Mouse (Mus musculus): ENCODE measurements around the gene Cdh23. TPM values are rescaled to one million over a fixed set of nuclear protein-coding genes. Genes with fewer than 3 reads are reported as not detected.

Cdh23 gene
- polyA plus RNA-seq, 1 experiment from 2014 or later: 10.0 TPM

GRCm38 (mm10) chr10:60353241-60354002 is 342.9 kb downstream of the Cdh23 start:
- no peak for ATAC-seq (ENCODE audit: low FRiP score)
- H3K4me2 ChIP-seq: no peak overlapping the region
- no peaks in the 10 kb centered on the region for H3K36me3 ChIP-seq
- WGBS: 57% methylated on average over 5 of the region's 5 CpGs
- H3K27me3 ChIP-seq (replicated peaks): no peaks in the 10 kb centered on the region
- H3K9me3 ChIP-seq (replicated peaks): no peaks in the 10 kb centered on the region
- no peak overlapping the region for H3K27ac ChIP-seq (replicated peaks)
- no peak overlapping the region for H3K4me3 ChIP-seq (replicated peaks)
- H3K9ac ChIP-seq (replicated peaks): no peak overlapping the region
- H3K4me1 ChIP-seq: peaks cover 22% of the 10 kb centered on the region

- H3K27ac ChIP-seq (replicated peaks): peak overlapping the region; percentile 69
- H3K4me2 ChIP-seq: no peak overlapping the region
- peaks cover 30% of the 10 kb centered on the region for H3K4me1 ChIP-seq
- no peaks in the 10 kb centered on the region for H3K9me3 ChIP-seq (replicated peaks)
- peak; percentile 56; the same call in 1 of the 2 replicates for ATAC-seq (ENCODE audit: low FRiP score)
- no peak overlapping the region for H3K9ac ChIP-seq (replicated peaks)
- H3K27me3 ChIP-seq (replicated peaks): peaks cover 5% of the 10 kb centered on the region
- no peaks in the 10 kb centered on the region for H3K36me3 ChIP-seq
- no peak overlapping the region for H3K4me3 ChIP-seq (replicated peaks)
- WGBS: 17% methylated on average over 7 of the region's 7 CpGs
These were observed 344.4 kb downstream of the Cdh23 start for GRCm38 (mm10) chr10:60351761-60352455.

- H3K27ac ChIP-seq (replicated peaks): peak overlapping the region; percentile 69
- WGBS: 15% methylated on average over 3 of the region's 3 CpGs
- peaks cover 37% of the 10 kb centered on the region for H3K4me1 ChIP-seq
- no peak overlapping the region for H3K4me3 ChIP-seq (replicated peaks)
- peaks cover 12% of the 10 kb centered on the region for H3K27me3 ChIP-seq (replicated peaks)
- H3K9ac ChIP-seq (replicated peaks): no peak overlapping the region
- H3K36me3 ChIP-seq: no peaks in the 10 kb centered on the region
- ATAC-seq (ENCODE audit: low FRiP score): no peak; the same call in 1 of the 2 replicates
- H3K9me3 ChIP-seq (replicated peaks): no peaks in the 10 kb centered on the region
- no peak overlapping the region for H3K4me2 ChIP-seq
These were observed 345.0 kb downstream of the Cdh23 start for GRCm38 (mm10) chr10:60351248-60351647.

- no peaks in the 10 kb centered on the region for H3K36me3 ChIP-seq
- peaks cover 16% of the 10 kb centered on the region for H3K27me3 ChIP-seq (replicated peaks)
- peak overlapping the region; percentile 9; the same call in 1 of the 2 replicates for H3K4me2 ChIP-seq
- no peak for ATAC-seq (ENCODE audit: low FRiP score)
- H3K27ac ChIP-seq (replicated peaks): peak overlapping the region; percentile 69; the same call in 1 of the 2 replicates
- no peak overlapping the region for H3K4me3 ChIP-seq (replicated peaks)
- H3K4me1 ChIP-seq: peaks cover 39% of the 10 kb centered on the region
- WGBS: 59% methylated on average over 3 of the region's 3 CpGs
- H3K9ac ChIP-seq (replicated peaks): no peak overlapping the region
- no peaks in the 10 kb centered on the region for H3K9me3 ChIP-seq (replicated peaks)
These were observed 345.5 kb downstream of the Cdh23 start for GRCm38 (mm10) chr10:60350805-60351167.

- no peaks in the 10 kb centered on the region for H3K36me3 ChIP-seq
- H3K4me1 ChIP-seq: peaks cover 39% of the 10 kb centered on the region
- no peak for ATAC-seq (ENCODE audit: low FRiP score)
- H3K27me3 ChIP-seq (replicated peaks): peaks cover 17% of the 10 kb centered on the region
- no peak overlapping the region for H3K4me3 ChIP-seq (replicated peaks)
- no peaks in the 10 kb centered on the region for H3K9me3 ChIP-seq (replicated peaks)
- H3K27ac ChIP-seq (replicated peaks): 0 out of 2 replicates have a peak overlapping the region, but pooled peaks have one; percentile 28
- H3K4me2 ChIP-seq: peak overlapping the region; percentile 9; the same call in 1 of the 2 replicates
- 46% methylated on average over 5 of the region's 5 CpGs for WGBS
- no peak overlapping the region for H3K9ac ChIP-seq (replicated peaks)
These were observed 346.0 kb downstream of the Cdh23 start for GRCm38 (mm10) chr10:60350077-60350804.

- peaks cover 39% of the 10 kb centered on the region for H3K4me1 ChIP-seq
- no peak overlapping the region for H3K4me2 ChIP-seq
- 88% methylated on average over 5 of the region's 5 CpGs for WGBS
- H3K27ac ChIP-seq (replicated peaks): no peak overlapping the region
- no peak for ATAC-seq (ENCODE audit: low FRiP score)
- H3K9ac ChIP-seq (replicated peaks): no peak overlapping the region
- H3K27me3 ChIP-seq (replicated peaks): peaks cover 17% of the 10 kb centered on the region
- no peaks in the 10 kb centered on the region for H3K9me3 ChIP-seq (replicated peaks)
- no peaks in the 10 kb centered on the region for H3K36me3 ChIP-seq
- no peak overlapping the region for H3K4me3 ChIP-seq (replicated peaks)
These were observed 346.6 kb downstream of the Cdh23 start for GRCm38 (mm10) chr10:60349644-60350043.

GRCm38 (mm10) chr10:60349056-60349455 is 347.2 kb downstream of the Cdh23 start:
- Histone ChIP-seq H3K4me1 (peaks cover 39% of the 10 kb centered on the region), H3K9ac (replicated peaks) (no peak overlapping the region), H3K36me3 (no peaks in the 10 kb centered on the region), H3K27me3 (replicated peaks) (peaks cover 17% of the 10 kb centered on the region), H3K27ac (replicated peaks) (no peak overlapping the region), H3K4me3 (replicated peaks) (no peak overlapping the region), H3K4me2 (peak overlapping the region; percentile 46; the same call in 1 of the 2 replicates), H3K9me3 (replicated peaks) (no peaks in the 10 kb centered on the region)
- WGBS: 46% methylated on average over 6 of the region's 6 CpGs
- no peak for ATAC-seq (ENCODE audit: low FRiP score)

- peak overlapping the region; percentile 46 for H3K4me2 ChIP-seq
- H3K4me3 ChIP-seq (replicated peaks): no peak overlapping the region
- no peaks in the 10 kb centered on the region for H3K9me3 ChIP-seq (replicated peaks)
- H3K4me1 ChIP-seq: peaks cover 36% of the 10 kb centered on the region
- no peaks in the 10 kb centered on the region for H3K36me3 ChIP-seq
- ATAC-seq (ENCODE audit: low FRiP score): no peak
- peaks cover 17% of the 10 kb centered on the region for H3K27me3 ChIP-seq (replicated peaks)
- no peak overlapping the region for H3K9ac ChIP-seq (replicated peaks)
- no peak overlapping the region; the same call in 1 of the 2 replicates for H3K27ac ChIP-seq (replicated peaks)
- 50% methylated on average over 9 of the region's 9 CpGs for WGBS
These were observed 348.3 kb downstream of the Cdh23 start for GRCm38 (mm10) chr10:60347768-60348610.

- H3K9me3 ChIP-seq (replicated peaks): no peaks in the 10 kb centered on the region
- WGBS: 1% methylated on average over 36 of the region's 37 CpGs
- H3K9ac ChIP-seq (replicated peaks): peak within 1 kb of the TSS; percentile 37; the same call in 1 of the 2 replicates
- 0 out of 2 replicates have a peak within 1 kb of the TSS, but pooled peaks have one; percentile 19 for H3K27ac ChIP-seq (replicated peaks)
- peak within 1 kb of the TSS; percentile 46 for H3K4me2 ChIP-seq
- peak; percentile 31; the same call in 1 of the 2 replicates for ATAC-seq (ENCODE audit: low FRiP score)
- peaks cover 17% of the 10 kb centered on the region for H3K27me3 ChIP-seq (replicated peaks)
- H3K36me3 ChIP-seq: no peaks in the 10 kb centered on the region
- H3K4me1 ChIP-seq: peaks cover 31% of the 10 kb centered on the region
- peak within 1 kb of the TSS; percentile 32 for H3K4me3 ChIP-seq (replicated peaks)
These were observed 349.4 kb downstream of the Cdh23 start, which contains the start of gene Vsir for GRCm38 (mm10) chr10:60346701-60347405. Vsir (plus strand) TSS chr10:60346851.

- 86% methylated on average over 4 of the region's 4 CpGs for WGBS
These were observed 350.2 kb downstream of the Cdh23 start for GRCm38 (mm10) chr10:60346056-60346455.

More at GRCm38 (mm10) chr10:60346056-60346455, 350.2 kb downstream of the Cdh23 start:
- H3K4me2 ChIP-seq: peak overlapping the region; percentile 46; the same call in 1 of the 2 replicates
- no peaks in the 10 kb centered on the region for H3K9me3 ChIP-seq (replicated peaks)
- no peaks in the 10 kb centered on the region for H3K36me3 ChIP-seq
- H3K27me3 ChIP-seq (replicated peaks): peaks cover 17% of the 10 kb centered on the region
- no peak overlapping the region for H3K4me3 ChIP-seq (replicated peaks)
- H3K27ac ChIP-seq (replicated peaks): no peak overlapping the region
- ATAC-seq (ENCODE audit: low FRiP score): no peak
- peaks cover 23% of the 10 kb centered on the region for H3K4me1 ChIP-seq
- no peak overlapping the region for H3K9ac ChIP-seq (replicated peaks)

All from neural tube, embryonic 15.5 days (tissue).